In genomic region chr6:29827291-29828242, GRCm38 (mm10) we compare ENCODE assay signal across 22 mouse cellular contexts. TPM values are rescaled to one million over a fixed set of nuclear protein-coding genes. Genes with fewer than 3 reads are reported as not detected.
DNase-seq lines count a peak whose midpoint lies in the region; ATAC-seq and TF ChIP-seq lines count a peak whose summit lies in the region.
"Had no signal": no experiment of that assay in that cellular context is flagged by ENCODE, and none has a peak within 500 bp of the region (broad histone marks: within the 10 kb centered on the region; RNA-seq: fewer than 3 reads in every experiment).

No protein-coding gene starts in this region.

- H3K36me3 ChIP-seq in liver, embryonic 15.5 days (replicated peaks), result no peaks in the 10 kb centered on the region
- no peaks in the 10 kb centered on the region for H3K36me3 ChIP-seq in liver, embryonic 12.5 days
- H3K36me3 ChIP-seq: hindbrain, embryonic 15.5 days; limb, embryonic 13.5 days had no signal

- TF ChIP-seq CTCF in bone marrow macrophage, adult 2 months (IDR thresholded peaks at IDR 0.05; ENCODE audit: low read depth, low read length), result no peak

- WGBS in liver, embryonic 15.5 days (ENCODE audit: insufficient replicate concordance), result 65% methylated on average over 5 of the region's 5 CpGs
- WGBS in liver, embryonic 12.5 days (ENCODE audit: insufficient replicate concordance), result 75% methylated on average over 5 of the region's 5 CpGs

- no peak for ATAC-seq in liver, embryonic 15.5 days (ENCODE audit: insufficient read depth)
- no peak for ATAC-seq in liver, embryonic 12.5 days
- peak; percentile 69 for ATAC-seq in megakaryocyte progenitor cell, adult 5-6 weeks (replicated peaks; ENCODE audit: poor library complexity)
- ATAC-seq: forebrain, embryonic 14.5 days had no signal

- H3K27ac ChIP-seq in liver, embryonic 15.5 days (replicated peaks), result 0 out of 2 replicates have a peak overlapping the region, but pooled peaks have one; percentile 3
- H3K27ac ChIP-seq in liver, embryonic 12.5 days, result no peak overlapping the region
- peak overlapping the region; percentile 73 for H3K27ac ChIP-seq in bone marrow macrophage, adult 2 months (ENCODE audit: insufficient read depth, low read depth, low read length)
- H3K27ac ChIP-seq: heart, embryonic 13.5 days; hindbrain, embryonic 15.5 days; limb, embryonic 13.5 days; liver, embryonic 14.5 days; midbrain, embryonic 10.5 days had no signal

- DNase-seq in B cell, adult 2 months, result peak; percentile 24 to 37
- no peak for DNase-seq in cerebellum, adult 11-12 months
- no peak for DNase-seq in thymus, adult 18-20 months
- DNase-seq in right cerebral cortex, adult 18-20 months, result no peak
- DNase-seq: adrenal gland, postnatal 25 days; cerebellum, adult 2 months; gastrocnemius, postnatal 10 days; heart, adult 18-20 months; kidney, adult 18-20 months; right cerebral cortex, postnatal 25 days; thymus, postnatal 14 days had no signal

- no peaks in the 10 kb centered on the region for H3K9me3 ChIP-seq in liver, embryonic 15.5 days (replicated peaks)
- no peaks in the 10 kb centered on the region for H3K9me3 ChIP-seq in liver, embryonic 12.5 days (replicated peaks)
- H3K9me3 ChIP-seq: G1E; heart, embryonic 13.5 days; hindbrain, embryonic 15.5 days; limb, embryonic 13.5 days; midbrain, embryonic 10.5 days had no signal

- H3K9ac ChIP-seq in liver, embryonic 15.5 days, result no peak overlapping the region
- H3K9ac ChIP-seq in liver, embryonic 12.5 days, result no peak overlapping the region
- H3K9ac ChIP-seq: heart, embryonic 13.5 days; hindbrain, embryonic 15.5 days; limb, embryonic 13.5 days; liver, embryonic 14.5 days had no signal

- TF ChIP-seq POLR2A in bone marrow macrophage, adult 2 months (IDR thresholded peaks at IDR 0.05; ENCODE audit: borderline replicate concordance, low read depth, low read length), result no peak

- no peaks in the 10 kb centered on the region for H3K4me1 ChIP-seq in liver, embryonic 15.5 days (replicated peaks)
- H3K4me1 ChIP-seq in liver, embryonic 12.5 days, result no peaks in the 10 kb centered on the region
- H3K4me1 ChIP-seq in bone marrow macrophage, adult 2 months (ENCODE audit: control insufficient read depth, insufficient read depth, low read length), result peaks cover 44% of the 10 kb centered on the region
- H3K4me1 ChIP-seq: heart, embryonic 13.5 days; hindbrain, embryonic 15.5 days; midbrain, embryonic 10.5 days had no signal

- H3K27me3 ChIP-seq in liver, embryonic 15.5 days, result no peaks in the 10 kb centered on the region
- no peaks in the 10 kb centered on the region for H3K27me3 ChIP-seq in liver, embryonic 12.5 days (replicated peaks)
- H3K27me3 ChIP-seq: heart, embryonic 13.5 days; hindbrain, embryonic 15.5 days; limb, embryonic 13.5 days had no signal

- H3K4me3 ChIP-seq in liver, embryonic 15.5 days (replicated peaks), result no peak overlapping the region
- H3K4me3 ChIP-seq in liver, embryonic 12.5 days, result no peak overlapping the region
- no peak overlapping the region for H3K4me3 ChIP-seq in bone marrow macrophage, adult 2 months (ENCODE audit: insufficient read depth, low read length)
- H3K4me3 ChIP-seq: heart, embryonic 13.5 days; hindbrain, embryonic 15.5 days; limb, embryonic 13.5 days; midbrain, embryonic 10.5 days had no signal

- H3K4me2 ChIP-seq in liver, embryonic 15.5 days, result no peak overlapping the region
- H3K4me2 ChIP-seq in liver, embryonic 12.5 days, result no peak overlapping the region
- H3K4me2 ChIP-seq: heart, embryonic 13.5 days; hindbrain, embryonic 15.5 days; limb, embryonic 13.5 days had no signal

RNA-seq across cellular contexts. Expression of gene Ahcyl2, which starts 59.8 kb away (rescaled TPM):
- polyA plus RNA-seq in liver, embryonic 15.5 days (2015; fragmentation: Nextera tagmentation; extraction: Ambion mirVana), result 3.8 and 4.6 TPM in 2 replicates
- polyA plus RNA-seq in liver, embryonic 12.5 days (2016; fragmentation: Nextera tagmentation; extraction: Ambion mirVana), result 8.6 and 10.2 TPM in 2 replicates
- 30.6 and 37.8 TPM in 2 replicates for polyA plus RNA-seq in bone marrow macrophage, adult 2 months (2012; ENCODE audit: insufficient read depth, insufficient read length, missing spikeins)
- 10.2 and 19.1 TPM in 2 replicates for total RNA-seq in megakaryocyte progenitor cell, adult 5-6 weeks (2015)
- 14.0 and 38.9 TPM in 2 replicates for total RNA-seq in megakaryocyte progenitor cell, adult 5-6 weeks (2017)

Comparison
In these comparisons a context has a peak if more than half of its experiments do, and no peak if none do; other contexts are left out.
1. DNase-seq: peak in B cell, adult 2 months (2 of 2); none in cerebellum, adult 11-12 months (single experiment), thymus, adult 18-20 months (0 of 2) and right cerebral cortex, adult 18-20 months (single experiment).